Mouse (Mus musculus) liver, embryonic 12.5 days (tissue): ENCODE measurements around the gene B3gnt6. TPM values are rescaled to one million over a fixed set of nuclear protein-coding genes. Genes with fewer than 3 reads are reported as not detected.

Experiments used
- ATAC-seq: fragments of 200-750 bp; cut with Nextera tagmentation; 2 replicates; pipeline ENCODE4 v1.8.0; 2017; ENCODE audit warnings: moderate number of reproducible peaks, mild to moderate bottlenecking, moderate library complexity
- H3K27ac ChIP-seq: fragments of 300-500 bp; sonication (generic); 2 replicates; pipeline ENCODE4 v1.5.1; 2016; ENCODE audit warnings: mild to moderate bottlenecking
- H3K27me3 ChIP-seq: fragments of 300-500 bp; sonication (generic); replicated peaks from 2 replicates; pipeline ENCODE4 v1.6.1; 2016; ENCODE audit warnings: mild to moderate bottlenecking, moderate library complexity
- H3K36me3 ChIP-seq: fragments of 300-500 bp; sonication (generic); 2 replicates; pipeline ENCODE4 v1.6.1; 2016; ENCODE audit warnings: mild to moderate bottlenecking, moderate library complexity
- H3K4me1 ChIP-seq: fragments of 300-500 bp; sonication (generic); 2 replicates; pipeline ENCODE4 v1.6.1; 2016
- H3K4me2 ChIP-seq: fragments of 300-500 bp; sonication (generic); 2 replicates; pipeline ENCODE4 v1.6.1; 2016; ENCODE audit warnings: mild to moderate bottlenecking, moderate library complexity
- H3K4me3 ChIP-seq: fragments of 300-500 bp; sonication (generic); 2 replicates; pipeline ENCODE4 v1.5.1; 2016; ENCODE audit warnings: mild to moderate bottlenecking, moderate library complexity
- H3K9ac ChIP-seq: fragments of 300-500 bp; sonication (generic); 2 replicates; pipeline ENCODE4 v1.6.1; 2016; ENCODE audit warnings: mild to moderate bottlenecking, moderate library complexity
- H3K9me3 ChIP-seq: fragments of 300-500 bp; sonication (generic); replicated peaks from 2 replicates; pipeline ENCODE4 v1.6.1; 2016; ENCODE audit warnings: mild to moderate bottlenecking, moderate library complexity
- WGBS: fragments of 180-500 bp; shearing (Covaris S2); methylation state at CpG from one replicate; pipeline ENCODE4 v1.1.7; 2016; ENCODE audit not compliant: insufficient replicate concordance; 5-methylcytosine and 5-hydroxymethylcytosine counted together
- polyA plus RNA-seq: library from polyadenylated mRNA; unstranded; fragments of >200 nt; fragmentation: Nextera tagmentation; extraction: Ambion mirVana; gene quantifications from 2 replicates; pipeline ENCODE4 v1.2.1, GENCODE M21; 2016

The B3gnt6 gene
- polyA plus RNA-seq, 1 experiment from 2014 or later = not detected

DNA sequence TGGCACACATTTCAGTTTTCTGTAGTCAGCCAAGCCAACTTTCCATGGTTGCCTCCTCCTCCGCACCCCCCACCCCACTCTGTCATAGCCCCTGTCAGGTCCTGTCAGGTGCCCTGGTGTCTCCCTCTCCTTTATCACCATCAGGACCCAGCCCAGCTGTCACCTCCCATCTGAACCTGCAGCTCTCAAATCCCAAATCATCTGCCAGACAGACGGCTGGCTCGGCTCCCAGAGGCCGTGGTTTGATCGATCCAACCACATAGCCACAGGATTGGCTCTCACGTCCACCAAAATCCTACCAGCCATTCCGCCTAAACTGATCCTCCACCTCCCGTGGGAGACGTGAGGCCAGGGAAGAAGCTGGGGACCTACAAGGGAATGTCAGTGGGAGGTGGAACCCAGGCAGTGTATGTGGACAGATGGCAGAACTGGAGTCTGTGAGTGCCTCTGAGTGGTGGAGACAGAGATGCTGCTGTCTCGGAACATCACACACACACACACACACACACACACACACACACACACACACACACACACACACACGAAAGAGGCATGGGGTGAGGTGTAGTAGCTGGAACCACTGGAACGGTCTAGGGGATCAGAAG lies 53.3 kb downstream of the B3gnt6 start:
- Histone ChIP-seq H3K9me3 (no peaks in the 10 kb centered on the region), H3K4me2 (no peak overlapping the region), H3K4me3 (no peak overlapping the region), H3K4me1 (peaks cover 65% of the 10 kb centered on the region), H3K27ac (no peak overlapping the region), H3K36me3 (peaks cover 76% of the 10 kb centered on the region), H3K9ac (no peak overlapping the region), H3K27me3 (no peaks in the 10 kb centered on the region)
- 83% methylated on average over 12 of the region's 12 CpGs for WGBS
- no peak for ATAC-seq

DNA sequence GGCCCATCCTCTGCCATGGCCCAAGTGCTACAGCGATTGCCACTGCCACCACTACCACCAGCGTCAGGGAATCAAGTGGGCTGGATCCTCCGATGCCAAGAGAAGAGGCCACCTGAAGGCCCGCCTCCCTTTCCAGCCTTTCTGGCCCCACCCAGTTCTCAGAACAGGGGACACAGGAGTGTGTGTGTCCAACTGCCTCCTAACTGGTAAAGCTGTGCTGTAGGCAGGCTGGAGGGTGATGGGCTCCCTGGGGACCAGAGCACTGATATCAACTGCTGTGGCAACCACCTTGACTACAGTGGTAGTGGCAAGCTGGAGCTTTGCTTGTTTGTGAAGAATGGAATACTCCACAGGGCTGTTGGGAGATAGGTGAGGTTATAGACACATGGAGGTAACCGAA lies 53.9 kb downstream of the B3gnt6 start, which contains the start of gene Omp:
TSS of gene Omp (minus strand) at position 101 of the 400 bp plus-strand sequence.
- Histone ChIP-seq H3K4me3 (no peak within 1 kb of the TSS), H3K27me3 (no peaks in the 10 kb centered on the region), H3K9me3 (no peaks in the 10 kb centered on the region), H3K9ac (no peak within 1 kb of the TSS), H3K27ac (no peak within 1 kb of the TSS), H3K4me1 (peaks cover 65% of the 10 kb centered on the region), H3K36me3 (peaks cover 74% of the 10 kb centered on the region), H3K4me2 (no peak within 1 kb of the TSS)
- no peak for ATAC-seq
- 84% methylated on average over 5 of the region's 5 CpGs for WGBS

DNA sequence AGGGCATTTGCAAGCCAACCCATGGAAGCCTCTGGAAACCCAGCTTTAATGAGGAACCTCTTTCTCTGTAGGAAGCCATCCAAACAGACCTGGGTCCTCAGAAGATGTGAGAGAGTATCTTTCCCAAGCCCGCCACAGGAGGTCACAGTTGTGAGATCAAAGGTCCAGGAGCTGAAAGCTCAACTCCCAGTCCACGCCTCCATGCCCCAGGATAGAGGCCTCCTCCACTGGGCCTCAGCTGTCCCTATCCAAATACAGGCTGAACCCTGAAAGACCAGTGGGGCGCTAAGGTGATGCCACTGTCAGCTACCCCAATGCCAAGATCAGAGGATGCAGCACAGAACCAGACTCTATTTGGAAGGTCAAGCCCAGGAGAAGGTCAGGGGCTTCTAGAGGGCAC lies 56.6 kb downstream of the B3gnt6 start:
- no peak overlapping the region for H3K4me2 ChIP-seq
- peaks cover 63% of the 10 kb centered on the region for H3K36me3 ChIP-seq
- 84% methylated on average over 3 of the region's 3 CpGs for WGBS
- peaks cover 70% of the 10 kb centered on the region for H3K4me1 ChIP-seq
- ATAC-seq = no peak
- no peak overlapping the region for H3K27ac ChIP-seq
- no peak overlapping the region for H3K4me3 ChIP-seq
- H3K9ac ChIP-seq = no peak overlapping the region
- no peaks in the 10 kb centered on the region for H3K27me3 ChIP-seq
- H3K9me3 ChIP-seq = no peaks in the 10 kb centered on the region

Other genes starting within 250 kb of the B3gnt6 start
- gene Myo7a, start 80.0 kb downstream of the B3gnt6 start, polyA plus RNA-seq = 14.4 TPM in 2 replicates
- gene Omp, start 54.0 kb downstream of the B3gnt6 start, polyA plus RNA-seq = 0.89 TPM in 2 replicates
- gene Capn5, start 21.2 kb downstream of the B3gnt6 start, polyA plus RNA-seq = 20.0 and 23.5 TPM in 2 replicates
- 24.6 and 26.6 TPM in 2 replicates for gene Acer3, start 121.7 kb upstream of the B3gnt6 start, polyA plus RNA-seq
- gene Tsku, start 161.8 kb upstream of the B3gnt6 start, polyA plus RNA-seq = 1.6 and 2.1 TPM in 2 replicates
- gene Gucy2d, start 240.9 kb upstream of the B3gnt6 start, polyA plus RNA-seq = not detected in 2 replicates